Mouse (Mus musculus): Measurements from ENCODE around the gene Igf1r. TPM values are rescaled to one million over a fixed set of nuclear protein-coding genes. Genes with fewer than 3 reads are reported as not detected.

The Igf1r gene
- polyA plus RNA-seq, 1 experiment from 2014 or later: 28.5 TPM

DNA sequence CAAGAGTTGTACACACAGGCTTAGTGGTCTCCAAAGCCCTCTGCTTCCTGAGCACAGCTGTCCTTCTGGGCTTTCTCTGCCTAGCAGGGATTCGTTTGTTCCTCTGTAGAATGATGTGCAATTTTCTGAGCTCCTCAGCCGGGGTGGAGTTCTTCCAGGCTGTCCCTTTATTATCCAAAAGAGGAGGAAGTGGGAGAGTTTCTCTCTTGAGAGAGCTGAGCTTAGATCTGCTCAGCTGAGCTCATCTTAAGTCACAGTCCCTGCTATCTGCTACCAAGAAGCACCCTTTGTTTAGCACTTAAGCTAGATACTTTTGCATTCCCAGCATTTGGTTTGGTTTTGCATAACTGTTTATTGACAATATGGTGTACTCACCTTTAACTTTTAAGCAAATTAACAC is 36.7 kb downstream of the Igf1r start:
- H3K36me3 ChIP-seq (ENCODE audit: control insufficient read depth, insufficient read depth, low read length): no peaks in the 10 kb centered on the region
- no peaks in the 10 kb centered on the region for H3K9me3 ChIP-seq (ENCODE audit: control insufficient read depth, low read length)
- ATAC-seq (ENCODE audit: low read depth): no peak
- no peak overlapping the region for H3K4me2 ChIP-seq (ENCODE audit: low read depth, low read length)
- no peak overlapping the region for H3K27ac ChIP-seq (ENCODE audit: low read depth, low read length)
- no peak overlapping the region for H3K4me3 ChIP-seq (ENCODE audit: low read depth, low read length)
- 53% methylated on average over 2 of the region's 2 CpGs for WGBS
- H3K9ac ChIP-seq (replicated peaks; ENCODE audit: low read depth, low read length): no peak overlapping the region
- H3K4me1 ChIP-seq (ENCODE audit: control insufficient read depth, insufficient read depth, low read length): peaks cover 15% of the 10 kb centered on the region; the same call in 1 of the 2 replicates
- no peaks in the 10 kb centered on the region for H3K27me3 ChIP-seq (ENCODE audit: control insufficient read depth, insufficient read depth, low read length)

DNA sequence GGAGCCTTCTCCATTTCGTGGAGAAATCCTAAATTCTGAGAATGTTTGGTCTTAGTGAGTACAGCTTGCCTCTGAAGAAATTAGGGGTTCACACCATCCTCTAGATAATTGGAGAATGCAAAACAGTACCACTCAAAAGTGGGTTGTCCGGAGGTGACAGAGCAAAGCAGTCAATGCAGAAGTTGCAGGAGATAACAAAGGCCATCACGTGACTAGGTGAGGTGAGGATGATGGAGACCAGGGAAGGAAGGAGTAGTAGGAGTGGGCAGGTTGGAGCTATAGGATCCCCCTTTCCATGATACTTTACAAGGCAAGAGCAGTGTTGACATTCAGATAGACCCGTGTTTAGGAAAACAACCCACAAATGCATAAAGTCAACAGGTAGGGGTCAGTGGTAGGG is 41.0 kb downstream of the Igf1r start:
- peaks cover 16% of the 10 kb centered on the region for H3K4me1 ChIP-seq (ENCODE audit: control insufficient read depth, insufficient read depth, low read length)
- H3K4me2 ChIP-seq (ENCODE audit: low read depth, low read length): no peak overlapping the region
- no peaks in the 10 kb centered on the region for H3K9me3 ChIP-seq (ENCODE audit: control insufficient read depth, low read length)
- H3K27ac ChIP-seq (ENCODE audit: low read depth, low read length): no peak overlapping the region
- no peak overlapping the region for H3K9ac ChIP-seq (replicated peaks; ENCODE audit: low read depth, low read length)
- ATAC-seq (ENCODE audit: low read depth): no peak
- no peak overlapping the region for H3K4me3 ChIP-seq (ENCODE audit: low read depth, low read length)
- H3K36me3 ChIP-seq (ENCODE audit: control insufficient read depth, insufficient read depth, low read length): no peaks in the 10 kb centered on the region
- WGBS: 88% methylated on average over 4 of the region's 4 CpGs
- H3K27me3 ChIP-seq (ENCODE audit: control insufficient read depth, insufficient read depth, low read length): no peaks in the 10 kb centered on the region

DNA sequence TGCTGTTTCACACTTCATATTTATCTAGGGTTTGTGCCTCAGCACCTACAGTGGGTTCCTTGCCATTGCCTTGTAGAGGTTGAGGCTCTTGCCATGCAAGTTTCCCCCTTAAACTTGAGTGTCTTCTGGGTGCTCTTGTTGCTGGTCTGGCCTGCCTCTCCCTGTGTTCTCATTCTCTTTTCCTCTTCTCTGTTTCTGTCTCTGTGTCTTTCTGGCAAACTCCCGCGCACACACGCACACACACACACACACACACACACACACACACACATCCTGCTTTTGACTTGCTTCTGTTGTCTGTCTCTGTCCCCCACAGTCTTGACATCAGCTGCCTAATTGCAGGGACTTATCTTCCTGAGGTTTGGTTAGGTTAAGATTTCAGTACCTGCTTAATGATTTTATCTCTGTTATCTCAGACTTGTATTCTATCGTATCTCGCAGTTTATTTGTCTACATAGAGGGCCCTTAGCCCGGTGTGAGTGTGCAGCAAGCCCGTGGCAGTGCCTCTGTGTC is 41.8 kb downstream of the Igf1r start:
- no peak overlapping the region for H3K4me2 ChIP-seq (ENCODE audit: low read depth, low read length)
- H3K4me1 ChIP-seq (ENCODE audit: control insufficient read depth, insufficient read depth, low read length): peaks cover 22% of the 10 kb centered on the region
- ATAC-seq (ENCODE audit: low read depth): no peak
- no peaks in the 10 kb centered on the region for H3K9me3 ChIP-seq (ENCODE audit: control insufficient read depth, low read length)
- no peaks in the 10 kb centered on the region for H3K27me3 ChIP-seq (ENCODE audit: control insufficient read depth, insufficient read depth, low read length)
- no peak overlapping the region for H3K27ac ChIP-seq (ENCODE audit: low read depth, low read length)
- H3K4me3 ChIP-seq (ENCODE audit: low read depth, low read length): no peak overlapping the region
- 90% methylated on average over 7 of the region's 7 CpGs for WGBS
- no peak overlapping the region for H3K9ac ChIP-seq (replicated peaks; ENCODE audit: low read depth, low read length)
- H3K36me3 ChIP-seq (ENCODE audit: control insufficient read depth, insufficient read depth, low read length): no peaks in the 10 kb centered on the region

DNA sequence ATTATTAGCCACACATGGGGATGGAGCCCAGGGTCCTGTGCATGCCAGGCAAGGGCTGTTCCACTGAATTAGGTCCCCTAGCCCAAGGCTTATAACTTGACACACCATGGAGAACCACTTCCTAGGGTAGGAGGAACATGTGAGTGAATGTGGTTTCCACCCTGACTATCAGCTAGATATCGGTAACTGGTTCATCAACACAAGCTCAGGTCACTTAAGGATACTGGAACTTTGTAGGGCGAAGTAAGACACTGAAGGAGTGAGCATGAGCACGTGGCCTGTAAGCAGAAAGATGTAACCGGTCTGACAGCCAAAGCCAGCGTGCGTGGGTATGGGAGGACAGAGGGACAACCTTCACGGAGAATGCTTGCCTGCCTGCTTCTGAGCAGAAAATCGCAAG is 42.6 kb downstream of the Igf1r start:
- Histone ChIP-seq H3K27ac (ENCODE audit: low read depth, low read length) (no peak overlapping the region), H3K9me3 (ENCODE audit: control insufficient read depth, low read length) (no peaks in the 10 kb centered on the region), H3K9ac (replicated peaks; ENCODE audit: low read depth, low read length) (no peak overlapping the region), H3K36me3 (ENCODE audit: control insufficient read depth, insufficient read depth, low read length) (no peaks in the 10 kb centered on the region), H3K4me1 (ENCODE audit: control insufficient read depth, insufficient read depth, low read length) (peaks cover 25% of the 10 kb centered on the region), H3K27me3 (ENCODE audit: control insufficient read depth, insufficient read depth, low read length) (no peaks in the 10 kb centered on the region), H3K4me2 (ENCODE audit: low read depth, low read length) (no peak overlapping the region), H3K4me3 (ENCODE audit: low read depth, low read length) (no peak overlapping the region)
- WGBS: 84% methylated on average over 7 of the region's 8 CpGs
- ATAC-seq (ENCODE audit: low read depth): no peak

GRCm38 (mm10) chr7:67996202-67996960 is 43.8 kb downstream of the Igf1r start:
- H3K9me3 ChIP-seq (ENCODE audit: control insufficient read depth, low read length): no peaks in the 10 kb centered on the region
- peaks cover 25% of the 10 kb centered on the region for H3K4me1 ChIP-seq (ENCODE audit: control insufficient read depth, insufficient read depth, low read length)
- H3K4me2 ChIP-seq (ENCODE audit: low read depth, low read length): no peak overlapping the region
- no peaks in the 10 kb centered on the region for H3K36me3 ChIP-seq (ENCODE audit: control insufficient read depth, insufficient read depth, low read length)
- no peak for ATAC-seq (ENCODE audit: low read depth)
- 53% methylated on average over 12 of the region's 12 CpGs for WGBS
- no peak overlapping the region for H3K9ac ChIP-seq (replicated peaks; ENCODE audit: low read depth, low read length)
- H3K27me3 ChIP-seq (ENCODE audit: control insufficient read depth, insufficient read depth, low read length): no peaks in the 10 kb centered on the region
- no peak overlapping the region for H3K27ac ChIP-seq (ENCODE audit: low read depth, low read length)
- no peak overlapping the region for H3K4me3 ChIP-seq (ENCODE audit: low read depth, low read length)

GRCm38 (mm10) chr7:68001269-68001668 is 48.6 kb downstream of the Igf1r start:
- H3K36me3 ChIP-seq (ENCODE audit: control insufficient read depth, insufficient read depth, low read length): no peaks in the 10 kb centered on the region
- H3K27ac ChIP-seq (ENCODE audit: low read depth, low read length): no peak overlapping the region
- H3K27me3 ChIP-seq (ENCODE audit: control insufficient read depth, insufficient read depth, low read length): no peaks in the 10 kb centered on the region
- H3K9ac ChIP-seq (replicated peaks; ENCODE audit: low read depth, low read length): no peak overlapping the region
- 93% methylated on average over 5 of the region's 5 CpGs for WGBS
- no peak overlapping the region for H3K4me3 ChIP-seq (ENCODE audit: low read depth, low read length)
- H3K4me1 ChIP-seq (ENCODE audit: control insufficient read depth, insufficient read depth, low read length): peaks cover 11% of the 10 kb centered on the region; the same call in 1 of the 2 replicates
- no peak for ATAC-seq (ENCODE audit: low read depth)
- H3K4me2 ChIP-seq (ENCODE audit: low read depth, low read length): no peak overlapping the region
- H3K9me3 ChIP-seq (ENCODE audit: control insufficient read depth, low read length): no peaks in the 10 kb centered on the region

- 93% methylated on average over 7 of the region's 7 CpGs for WGBS
- H3K9ac ChIP-seq (replicated peaks; ENCODE audit: low read depth, low read length): no peak overlapping the region
- H3K36me3 ChIP-seq (ENCODE audit: control insufficient read depth, insufficient read depth, low read length): no peaks in the 10 kb centered on the region
- no peak for ATAC-seq (ENCODE audit: low read depth)
- H3K4me1 ChIP-seq (ENCODE audit: control insufficient read depth, insufficient read depth, low read length): no peaks in the 10 kb centered on the region
- H3K4me3 ChIP-seq (ENCODE audit: low read depth, low read length): no peak overlapping the region
- no peaks in the 10 kb centered on the region for H3K9me3 ChIP-seq (ENCODE audit: control insufficient read depth, low read length)
- H3K27ac ChIP-seq (ENCODE audit: low read depth, low read length): no peak overlapping the region
- no peak overlapping the region for H3K4me2 ChIP-seq (ENCODE audit: low read depth, low read length)
- no peaks in the 10 kb centered on the region for H3K27me3 ChIP-seq (ENCODE audit: control insufficient read depth, insufficient read depth, low read length)
These were observed 53.4 kb downstream of the Igf1r start for GRCm38 (mm10) chr7:68006074-68006473.

- ATAC-seq (ENCODE audit: low read depth): no peak
- 91% methylated on average over 6 of the region's 6 CpGs for WGBS
- Histone ChIP-seq H3K27me3 (ENCODE audit: control insufficient read depth, insufficient read depth, low read length) (no peaks in the 10 kb centered on the region), H3K9me3 (ENCODE audit: control insufficient read depth, low read length) (no peaks in the 10 kb centered on the region), H3K4me3 (ENCODE audit: low read depth, low read length) (no peak overlapping the region), H3K9ac (replicated peaks; ENCODE audit: low read depth, low read length) (no peak overlapping the region), H3K4me2 (ENCODE audit: low read depth, low read length) (no peak overlapping the region), H3K36me3 (ENCODE audit: control insufficient read depth, insufficient read depth, low read length) (no peaks in the 10 kb centered on the region), H3K27ac (ENCODE audit: low read depth, low read length) (no peak overlapping the region), H3K4me1 (ENCODE audit: control insufficient read depth, insufficient read depth, low read length) (no peaks in the 10 kb centered on the region)
These were observed 53.9 kb downstream of the Igf1r start for GRCm38 (mm10) chr7:68006496-68006895.

DNA sequence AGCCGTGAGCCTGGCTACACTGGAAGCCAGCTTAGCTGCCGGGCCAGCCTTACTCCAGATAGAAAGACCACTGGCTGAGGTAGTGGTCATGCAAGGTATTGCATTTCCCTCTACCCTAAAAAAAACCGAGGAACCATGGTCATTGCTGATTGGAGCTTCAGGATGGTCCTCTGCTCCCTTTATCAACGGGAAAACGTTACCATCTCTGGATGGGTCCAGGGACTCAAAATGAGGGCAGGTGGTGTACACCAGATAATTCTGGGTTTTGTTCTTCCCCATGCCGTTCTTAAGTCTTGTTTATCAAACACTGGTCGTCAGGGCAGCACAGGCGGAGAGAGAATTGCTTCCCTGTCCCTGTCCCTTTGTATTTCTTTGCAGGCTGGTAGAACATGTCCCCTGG is 57.0 kb downstream of the Igf1r start:
- H3K27ac ChIP-seq (ENCODE audit: low read depth, low read length): no peak overlapping the region
- WGBS: 49% methylated on average over 8 of the region's 8 CpGs
- no peak overlapping the region for H3K9ac ChIP-seq (replicated peaks; ENCODE audit: low read depth, low read length)
- no peaks in the 10 kb centered on the region for H3K9me3 ChIP-seq (ENCODE audit: control insufficient read depth, low read length)
- H3K4me1 ChIP-seq (ENCODE audit: control insufficient read depth, insufficient read depth, low read length): 0 out of 2 replicates have a peak, but pooled peaks cover 5% of the 10 kb centered on the region
- no peak overlapping the region for H3K4me2 ChIP-seq (ENCODE audit: low read depth, low read length)
- no peaks in the 10 kb centered on the region for H3K27me3 ChIP-seq (ENCODE audit: control insufficient read depth, insufficient read depth, low read length)
- no peak overlapping the region for H3K4me3 ChIP-seq (ENCODE audit: low read depth, low read length)
- H3K36me3 ChIP-seq (ENCODE audit: control insufficient read depth, insufficient read depth, low read length): no peaks in the 10 kb centered on the region
- ATAC-seq (ENCODE audit: low read depth): no peak

Data from neural tube, embryonic 14.5 days (tissue).